Mouse (Mus musculus) testis, adult 2 months (tissue): ENCODE measurements around the gene March8.

Experiments
- CTCF ChIP-seq: fragments of 200-500 bp; IDR thresholded peaks from 2 replicates; pipeline ENCODE4 v1.5.1; 2012; ENCODE audit warnings: low read depth, mild to moderate bottlenecking, inconsistent platforms, low read length, moderate library complexity; ENCODE audit not compliant: control insufficient read depth, insufficient read depth, insufficient replicate concordance
- POLR2A ChIP-seq: fragments of 200-500 bp; IDR thresholded peaks from 2 replicates; pipeline ENCODE4 v1.6.1; 2012; ENCODE audit warnings: low read depth, mild to moderate bottlenecking, inconsistent platforms, low read length, moderate library complexity; ENCODE audit not compliant: control insufficient read depth

GRCm38 (mm10) chr6:116407216-116407615 lies 69.4 kb downstream of the March8 start:
- TF ChIP-seq CTCF: no peak
- TF ChIP-seq POLR2A: no peak
